Mouse (Mus musculus) cerebellum, adult (tissue): ENCODE measurements around the gene Slc9b1.
A peak's percentile ranks its signal among the peaks of the same experiment; 100 is the strongest.

Experiments
- ATAC-seq: cut with Nextera tagmentation; 2 replicates; pipeline ENCODE4 v1.9.2; 2017; ENCODE audit warnings: mild to moderate bottlenecking, moderate library complexity, mixed read lengths; ENCODE audit not compliant: insufficient number of reproducible peaks, low FRiP score, low TSS enrichment

The Slc9b1 gene

DNA sequence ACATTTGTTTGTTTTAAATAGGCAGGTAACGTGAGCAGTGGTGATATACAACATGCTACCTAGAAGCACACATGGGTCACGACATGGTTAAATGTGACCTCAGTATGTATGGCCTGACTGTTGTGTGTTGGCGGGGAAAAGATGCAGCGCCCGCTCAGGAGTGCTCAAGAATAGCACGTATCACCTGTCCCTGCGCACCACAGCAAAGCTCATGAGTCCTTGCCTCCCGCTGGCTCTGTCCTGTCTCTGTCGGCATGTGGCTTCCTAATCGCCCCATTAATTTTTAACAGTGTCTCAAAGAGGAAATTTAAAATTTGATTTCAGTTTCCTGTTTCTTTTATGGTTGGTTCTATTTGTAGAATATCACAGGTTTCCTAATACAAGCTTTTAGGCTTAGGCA lies 29.6 kb downstream of the Slc9b1 start:
- ATAC-seq, result no peak

DNA sequence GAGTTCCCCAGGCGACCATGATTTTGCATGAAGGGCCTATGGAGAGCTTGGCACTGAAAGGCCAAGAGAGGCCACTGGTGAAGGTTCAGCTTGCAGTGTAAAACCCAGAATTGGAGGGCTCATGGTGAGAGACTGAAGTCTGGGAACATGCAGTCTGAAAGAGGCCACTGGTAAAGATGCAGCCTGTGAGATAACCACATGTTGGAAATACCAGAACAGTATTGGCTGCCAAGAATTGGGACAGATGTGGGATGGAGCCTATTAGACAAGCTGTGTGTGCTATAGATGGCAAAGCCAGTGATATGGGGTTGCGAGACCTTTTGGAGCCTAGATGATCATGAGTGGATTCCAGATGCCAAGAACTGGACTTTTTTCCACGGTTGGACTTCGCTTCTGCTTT lies 32.0 kb downstream of the Slc9b1 start:
- ATAC-seq, result no peak

DNA sequence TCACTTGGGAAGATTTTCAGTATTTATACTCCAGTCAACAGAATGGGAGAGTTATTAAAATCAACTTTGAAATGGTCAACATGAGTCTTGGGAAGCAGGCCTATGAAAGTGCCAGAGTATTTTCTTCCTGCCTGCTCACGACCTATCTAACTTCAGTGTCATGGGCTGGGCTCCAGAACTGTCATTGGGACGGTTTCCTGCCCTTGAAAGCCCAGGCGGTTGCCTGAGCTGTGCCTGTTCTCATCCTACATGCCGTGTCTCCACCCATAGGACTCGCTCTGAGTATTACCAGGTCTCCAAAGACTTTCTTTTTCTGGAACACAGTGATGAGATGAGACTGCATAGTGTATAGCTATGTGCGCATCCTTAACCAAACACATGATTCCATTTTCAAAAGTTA lies 45.4 kb downstream of the Slc9b1 start:
- ATAC-seq, result no peak

DNA sequence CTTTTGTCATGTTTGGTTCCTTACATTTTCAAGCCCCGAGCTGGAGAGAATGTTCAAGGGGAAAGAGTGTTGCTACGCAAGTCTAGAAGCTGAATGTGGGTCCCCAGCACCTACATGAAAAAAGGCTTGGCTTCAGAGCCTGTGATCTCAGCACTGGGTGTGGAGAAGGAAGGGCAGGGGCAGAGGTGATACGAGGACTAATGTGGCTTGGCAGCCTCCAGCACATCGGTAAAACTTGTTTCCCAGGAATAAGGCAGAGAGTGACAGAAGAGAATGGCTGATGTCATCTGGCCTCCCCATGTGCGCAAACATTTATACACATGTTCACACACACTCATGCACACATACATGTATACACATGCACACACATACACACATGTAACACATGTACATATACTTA lies 47.3 kb downstream of the Slc9b1 start:
- no peak for ATAC-seq

DNA sequence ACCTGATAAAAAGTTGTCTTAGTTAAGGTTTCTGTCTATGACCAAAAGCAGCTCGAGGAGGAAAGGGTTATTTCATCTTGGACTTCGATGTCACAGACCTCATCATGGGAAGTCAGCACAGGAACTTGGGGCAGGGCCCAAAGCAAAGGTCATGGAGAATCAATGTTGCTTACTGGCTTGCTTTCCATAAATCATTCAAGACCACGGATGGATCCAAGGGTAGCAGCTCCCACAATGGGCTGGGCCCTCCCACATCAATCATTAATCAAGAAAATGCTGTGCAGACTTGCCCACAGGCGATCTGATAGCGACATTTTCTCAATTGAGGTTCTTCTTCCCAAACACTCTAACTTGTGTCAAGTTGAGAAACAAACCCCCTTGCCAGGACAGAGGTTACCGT lies 48.3 kb downstream of the Slc9b1 start:
- no peak for ATAC-seq

DNA sequence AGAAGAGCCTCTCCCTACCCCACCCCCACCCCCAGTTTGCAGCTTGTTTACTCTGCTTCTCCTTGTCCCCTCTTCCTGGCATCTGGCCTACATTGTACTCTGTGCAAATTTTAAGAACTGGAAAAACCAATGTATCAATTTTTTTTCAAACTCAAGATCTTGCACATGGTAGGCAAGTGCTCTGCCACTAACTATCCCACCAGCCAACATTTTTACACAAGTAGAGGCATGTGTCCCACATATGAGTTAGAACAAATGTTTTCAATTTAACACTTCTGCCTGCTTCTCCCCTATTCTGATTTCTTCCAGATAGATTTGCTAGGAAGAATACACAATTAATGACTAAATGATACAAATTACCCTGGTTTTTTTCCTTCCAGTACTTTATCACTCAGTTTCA lies 49.3 kb downstream of the Slc9b1 start:
- no peak for ATAC-seq

DNA sequence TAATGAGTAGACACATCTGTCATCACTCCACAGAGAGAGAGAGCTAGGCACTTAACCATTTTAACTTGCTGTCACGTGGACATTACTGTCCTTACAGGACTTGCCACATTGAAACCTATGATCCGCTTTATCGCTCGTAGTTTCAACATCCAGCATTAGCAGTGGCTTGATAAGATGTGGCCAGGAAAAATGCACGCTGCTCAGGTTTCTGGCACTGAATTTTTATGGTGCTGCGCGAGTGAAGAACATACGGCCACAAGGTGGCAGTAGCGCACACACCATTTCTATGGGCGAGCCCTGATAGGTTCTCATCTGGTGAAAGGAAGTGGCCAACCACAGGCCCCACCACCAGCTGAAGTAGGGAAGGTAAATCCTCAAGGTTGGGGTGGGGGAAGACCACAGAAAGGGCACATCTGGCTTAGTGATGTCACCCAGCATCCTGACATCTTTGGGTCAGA lies 54.4 kb downstream of the Slc9b1 start:
- ATAC-seq, result peak; percentile 80

DNA sequence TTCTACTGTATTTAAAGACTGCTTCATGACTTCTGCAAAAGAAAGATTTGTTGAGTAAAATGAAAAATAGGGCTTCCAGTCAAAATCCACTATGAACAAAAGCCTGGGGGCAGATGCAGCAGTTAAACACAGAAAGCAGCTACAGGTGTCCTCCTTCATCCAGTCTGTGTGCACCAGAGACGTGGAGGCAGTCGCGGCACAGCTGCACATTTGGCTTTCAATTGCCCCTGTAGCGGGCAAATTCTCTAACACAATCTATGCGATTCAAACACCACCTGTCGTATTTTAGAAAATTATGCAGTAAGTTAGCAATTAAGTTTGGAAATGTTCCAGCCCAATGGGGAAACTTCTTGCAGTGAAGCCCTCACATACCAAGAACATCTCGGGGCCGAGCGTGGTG lies 55.4 kb downstream of the Slc9b1 start:
- ATAC-seq, result no peak

DNA sequence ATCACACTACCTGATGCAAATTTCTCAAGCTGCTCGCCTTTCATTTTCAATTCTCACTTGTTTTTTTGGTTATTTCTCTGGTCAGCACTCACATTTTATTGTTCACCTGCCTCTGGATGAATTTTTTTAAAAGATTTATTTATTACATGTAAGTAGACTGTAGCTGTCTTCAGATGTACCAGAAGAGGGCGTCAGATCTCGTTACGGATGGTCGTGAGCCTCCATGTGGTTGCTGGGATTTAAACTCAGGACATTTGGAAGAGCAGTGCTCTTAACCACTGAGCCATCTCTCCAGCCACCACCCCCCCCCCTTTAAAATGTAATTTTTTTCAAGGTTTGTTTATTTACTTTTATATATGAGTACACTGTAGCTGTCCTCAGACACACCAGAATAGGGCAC lies 56.0 kb downstream of the Slc9b1 start:
- no peak for ATAC-seq

DNA sequence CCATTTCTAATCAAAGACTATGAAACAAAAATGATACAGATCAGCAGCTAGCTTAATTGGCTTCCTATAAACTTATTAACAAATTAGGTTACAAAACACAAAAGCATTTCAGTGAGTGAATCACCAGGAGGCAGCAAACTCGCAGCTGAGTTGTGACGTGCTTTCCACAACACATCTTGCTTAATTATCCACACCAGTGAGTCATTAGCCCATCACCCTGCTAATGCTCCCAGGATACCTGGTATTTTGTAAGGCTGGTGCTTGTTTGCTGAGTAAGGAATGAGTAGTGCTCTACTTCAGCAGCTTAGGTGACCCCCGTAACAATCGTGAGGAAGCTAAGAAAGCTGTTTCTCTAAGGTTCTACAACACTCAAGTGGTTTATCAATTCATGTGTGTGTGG lies 56.8 kb downstream of the Slc9b1 start:
- ATAC-seq, result no peak

DNA sequence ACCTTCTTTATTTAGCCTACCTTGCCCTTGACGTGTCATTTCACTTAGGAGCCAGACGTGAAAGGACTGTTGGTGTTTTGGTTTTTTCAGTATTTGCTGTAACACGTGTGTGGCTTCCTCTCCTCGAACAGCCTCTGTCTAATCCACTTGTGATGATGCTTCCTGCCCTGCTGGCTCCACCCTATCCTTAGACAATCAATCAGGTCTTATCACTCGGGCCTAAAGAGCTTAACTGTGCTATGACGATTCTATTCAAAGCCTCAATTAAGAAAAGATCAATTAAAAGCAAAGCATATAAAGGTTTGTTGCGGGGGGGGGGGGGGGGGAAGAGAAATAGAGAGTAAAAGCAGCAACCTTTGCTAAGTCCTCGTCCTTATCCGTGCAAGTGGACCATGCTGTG lies 59.5 kb downstream of the Slc9b1 start:
- ATAC-seq, result no peak

DNA sequence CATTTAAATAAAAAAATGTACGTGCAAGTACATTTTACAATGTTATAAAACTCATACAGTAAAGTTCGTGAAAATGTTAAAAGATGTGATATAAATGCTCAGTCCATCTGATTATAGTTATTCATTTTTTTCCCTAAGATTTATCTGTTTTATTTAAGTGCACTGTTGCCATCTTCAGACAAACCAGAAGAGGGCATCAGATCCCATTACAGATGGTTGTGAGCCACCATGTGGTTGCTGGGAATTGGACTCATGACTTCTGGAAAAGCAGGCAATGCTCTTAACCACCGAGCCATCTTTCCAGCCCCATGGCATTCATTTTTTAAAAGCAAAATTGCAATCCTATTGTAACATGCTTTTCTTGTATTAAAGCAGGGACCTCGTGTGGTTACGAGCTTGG lies 61.4 kb downstream of the Slc9b1 start:
- ATAC-seq, result no peak

DNA sequence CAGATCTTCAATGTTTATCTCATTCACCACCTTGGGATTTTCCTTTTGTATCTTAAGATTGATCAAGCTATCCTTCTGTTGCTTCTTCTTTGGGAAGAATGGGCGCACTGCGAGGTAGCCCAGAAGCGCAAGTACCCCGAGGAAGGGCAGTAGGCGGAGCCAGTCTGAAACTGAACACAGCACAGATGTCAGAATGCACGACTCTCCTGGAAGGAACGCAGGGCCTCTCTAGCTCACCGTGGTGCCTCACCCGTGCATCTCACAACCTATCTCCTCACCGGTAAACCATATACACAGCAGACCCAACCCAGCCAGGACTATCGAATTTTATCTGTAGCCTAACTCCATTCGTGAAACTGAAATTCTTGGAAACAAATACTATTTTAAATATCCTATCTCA lies 63.2 kb downstream of the Slc9b1 start:
- no peak for ATAC-seq

DNA sequence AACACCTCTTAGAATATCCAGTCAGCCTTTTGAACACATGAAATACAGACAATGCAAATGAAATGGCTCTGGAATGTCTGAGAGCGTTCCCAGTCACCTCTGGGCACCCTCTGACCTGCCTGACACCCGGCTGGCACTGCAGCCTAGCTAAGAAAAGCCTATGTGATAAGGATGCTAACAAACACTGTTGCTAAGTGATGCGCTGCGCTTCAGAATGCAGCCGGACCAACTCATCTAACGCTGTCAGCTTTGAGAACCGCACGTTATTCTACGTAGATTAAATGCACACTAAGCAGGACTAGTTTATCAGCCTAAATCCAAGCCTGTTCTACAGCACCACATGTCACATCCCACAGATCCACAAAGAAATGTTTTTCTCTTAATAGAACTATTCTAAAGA lies 64.0 kb downstream of the Slc9b1 start:
- ATAC-seq, result no peak

DNA sequence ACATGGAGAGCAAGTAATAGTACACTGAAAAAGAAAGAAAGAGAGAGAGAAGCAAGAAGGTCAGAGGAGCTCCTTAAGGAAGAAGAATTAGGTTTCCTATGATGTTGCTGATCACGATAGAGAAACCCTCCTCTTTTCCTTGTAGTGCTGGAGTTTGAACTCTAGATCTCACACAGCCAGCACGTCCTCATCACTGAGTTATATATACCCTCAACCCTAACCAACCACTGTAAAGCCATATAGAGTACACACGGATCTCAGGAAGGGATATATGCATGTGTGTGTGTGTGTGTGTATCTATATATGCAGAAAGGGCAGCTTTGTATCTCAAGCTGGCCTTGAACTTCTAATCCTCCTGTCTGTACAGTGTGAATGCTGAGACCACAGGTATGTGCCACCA lies 69.4 kb downstream of the Slc9b1 start:
- no peak for ATAC-seq

DNA sequence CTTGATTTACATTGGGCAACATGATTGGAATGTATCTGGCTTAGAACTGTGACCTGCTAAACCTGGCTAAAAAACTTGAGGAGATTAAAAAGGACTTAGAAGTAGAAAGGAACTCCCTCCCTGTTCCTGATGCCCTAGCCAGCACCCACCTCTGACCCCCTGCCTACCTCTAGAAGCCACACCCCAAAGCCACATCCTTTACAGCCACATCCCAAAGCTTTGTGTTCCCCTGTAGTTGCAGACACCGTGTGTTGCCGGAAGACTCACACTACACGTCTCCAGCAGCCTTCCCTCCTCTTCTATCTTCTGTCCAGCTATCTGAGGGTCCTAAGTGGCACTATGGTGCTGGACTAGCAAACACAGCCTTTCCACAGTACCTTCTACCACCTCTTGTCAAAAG lies 70.0 kb downstream of the Slc9b1 start:
- no peak for ATAC-seq

DNA sequence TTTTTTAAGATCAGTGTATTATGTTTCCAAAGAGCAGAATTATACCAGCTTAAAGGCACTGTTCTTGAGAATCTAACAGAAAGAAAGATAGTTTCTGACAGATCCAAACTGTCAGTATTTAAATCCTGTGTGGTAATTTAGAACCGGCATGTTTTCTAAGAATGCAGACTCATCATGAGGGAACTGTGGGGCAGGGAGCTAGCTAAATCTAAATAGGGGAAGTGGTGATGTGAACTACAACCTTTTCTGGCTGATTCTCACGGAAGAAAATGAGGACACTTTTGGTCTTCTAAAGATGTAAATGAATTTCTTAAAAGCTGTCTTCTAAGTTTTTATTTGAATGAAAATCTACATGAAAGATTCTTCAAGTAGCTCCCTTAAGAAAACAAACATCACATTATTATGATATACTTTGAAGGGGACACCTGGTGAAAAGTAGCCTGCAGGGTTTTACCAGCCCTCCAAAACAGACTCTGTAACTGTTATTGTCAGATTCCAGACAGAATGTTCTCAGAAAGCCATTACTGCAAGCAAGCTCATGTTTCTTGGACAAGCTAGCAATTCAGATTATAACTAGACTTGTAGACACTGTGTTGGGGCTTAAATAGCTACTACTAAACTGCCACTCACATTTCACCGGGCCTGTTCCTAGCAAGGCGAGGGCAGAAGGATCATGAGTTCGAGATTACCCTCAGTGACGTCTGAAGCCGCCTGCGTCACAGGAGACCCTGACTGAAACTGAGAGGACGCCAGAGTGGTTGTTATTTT lies 72.9 kb downstream of the Slc9b1 start:
- no peak for ATAC-seq

DNA sequence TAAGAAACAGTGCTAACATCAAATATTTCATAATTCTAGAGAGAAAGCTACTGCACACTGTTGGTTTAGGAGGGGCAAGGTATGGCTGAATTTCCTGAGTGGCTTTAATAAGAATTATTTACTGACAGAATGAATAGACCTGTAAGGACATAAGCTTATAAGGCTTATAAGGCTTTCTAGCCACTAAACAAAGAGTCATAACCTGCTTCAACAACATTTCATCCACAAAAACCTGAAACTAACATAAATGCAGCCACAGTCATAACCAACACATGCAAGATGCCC lies 73.4 kb downstream of the Slc9b1 start:
- no peak for ATAC-seq

DNA sequence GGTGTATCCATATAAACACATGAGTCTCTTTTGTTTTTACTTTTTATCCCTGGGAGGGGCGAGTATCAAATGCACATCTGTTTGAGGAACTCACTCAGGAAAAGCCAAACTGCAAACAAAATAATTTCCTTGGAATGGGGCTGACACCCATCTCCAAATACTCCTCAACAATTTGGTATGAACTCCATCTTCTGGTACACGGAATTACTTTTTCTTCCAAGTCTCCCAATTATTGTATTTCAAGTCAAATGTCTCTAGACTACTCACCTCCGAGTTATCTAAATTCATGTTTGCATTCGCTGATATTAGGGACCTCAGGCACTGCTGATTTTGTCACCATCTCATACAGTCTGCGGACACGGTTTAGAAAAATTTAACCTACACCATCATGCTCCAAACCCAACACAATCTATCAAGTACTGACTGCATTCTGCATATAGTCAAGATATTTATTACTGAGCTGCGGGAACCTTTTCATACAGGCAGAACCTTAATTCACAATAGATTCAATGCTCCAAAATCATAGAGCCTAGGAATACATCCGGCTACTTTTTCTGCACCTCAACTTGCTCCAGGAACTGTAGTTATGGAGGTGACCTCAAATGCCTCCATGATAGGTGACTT lies 74.5 kb downstream of the Slc9b1 start:
- ATAC-seq, result no peak

DNA sequence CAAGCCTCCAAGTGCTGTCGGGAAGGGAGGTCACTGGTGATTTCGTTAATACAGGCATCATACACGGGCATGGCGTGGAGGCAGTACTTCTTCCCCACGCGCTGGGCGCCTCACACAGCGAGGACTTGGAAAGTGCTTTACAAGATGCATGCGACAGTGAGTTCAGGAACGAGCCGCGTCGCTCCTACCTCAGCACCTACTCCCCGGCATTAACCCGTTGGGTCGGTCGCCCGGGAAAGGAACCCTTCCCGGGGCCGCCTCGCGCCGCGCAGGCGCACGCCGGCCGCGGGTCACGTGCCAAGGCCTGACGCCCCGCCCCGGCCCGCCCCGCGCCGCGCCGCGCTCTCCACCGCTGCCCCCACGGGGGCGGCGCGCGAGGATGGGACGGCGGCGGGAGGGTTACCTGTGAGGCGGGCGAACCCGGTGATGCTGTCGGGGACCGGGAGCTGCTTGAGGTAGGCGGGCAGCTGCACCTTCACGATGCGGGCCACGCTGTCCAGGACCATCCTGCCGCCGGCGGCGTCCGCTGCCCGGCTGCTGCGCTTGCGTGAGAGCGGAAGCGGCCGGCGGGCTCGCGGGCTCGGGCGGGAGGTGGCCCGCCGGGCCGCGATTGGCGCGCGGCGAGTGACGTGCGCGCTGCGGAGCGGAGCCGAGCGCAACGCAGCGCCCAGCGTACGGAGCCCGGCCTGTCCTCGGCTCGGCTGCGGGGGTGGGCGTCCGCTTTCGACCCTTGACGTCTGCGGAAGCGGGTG lies 75.2 kb downstream of the Slc9b1 start:
- ATAC-seq, result peak; percentile 95

DNA sequence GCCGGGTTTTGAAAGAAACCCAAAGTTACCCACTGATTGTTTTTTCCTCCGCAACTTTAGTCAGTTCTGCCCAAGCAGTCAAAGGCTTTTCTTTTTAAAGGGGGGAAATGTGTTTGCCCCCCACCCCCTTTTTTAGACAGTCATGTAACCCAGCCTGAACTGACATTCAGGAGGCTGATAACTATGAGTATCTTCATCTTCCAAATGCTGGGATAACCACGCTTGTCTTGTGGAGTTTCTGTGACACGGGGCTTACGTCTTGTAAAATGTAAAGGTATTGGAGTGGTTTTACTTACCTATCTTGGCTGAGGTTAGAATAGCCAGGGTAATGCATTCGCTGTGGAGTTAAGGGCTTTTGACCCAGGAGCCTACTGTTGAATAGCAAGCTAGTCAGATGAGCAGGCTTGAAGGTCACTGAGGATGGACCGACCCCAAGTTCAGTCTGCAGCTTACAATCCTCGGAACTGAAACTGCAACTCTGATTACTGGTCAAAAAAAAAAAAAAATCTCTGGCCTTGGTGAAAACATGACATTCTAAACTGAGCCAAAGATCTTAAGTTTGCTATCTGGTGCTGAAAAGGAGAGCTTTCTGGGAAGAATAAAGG lies 75.9 kb downstream of the Slc9b1 start, which contains the start of gene Cisd2:
Gene Cisd2 (minus strand): TSS at position 318 of the 605 bp plus-strand sequence.
- ATAC-seq, result peak; percentile 5; the same call in 1 of the 2 replicates
